Mouse (Mus musculus) forebrain, embryonic 10.5 days (tissue): ENCODE measurements around the gene Cog5. TPM values are rescaled to one million over a fixed set of nuclear protein-coding genes. Genes with fewer than 3 reads are reported as not detected.

Experiments used
- DNase-seq: peaks from one replicate; pipeline ENCODE4 v3.0.0-alpha.2; 2017; ENCODE audit warnings: low spot score; ENCODE audit errors: extremely low spot score
- H3K27ac ChIP-seq: fragments of 300-500 bp; sonication (generic); 2 replicates; pipeline ENCODE4 v1.5.1; 2016; ENCODE audit warnings: mild to moderate bottlenecking
- H3K27me3 ChIP-seq: fragments of 300-500 bp; sonication (generic); 2 replicates; pipeline ENCODE4 v1.6.1; 2016; ENCODE audit warnings: mild to moderate bottlenecking; ENCODE audit not compliant: poor library complexity, severe bottlenecking
- H3K36me3 ChIP-seq: fragments of 300-500 bp; sonication (generic); replicated peaks from 2 replicates; pipeline ENCODE4 v1.6.1; 2016; ENCODE audit warnings: mild to moderate bottlenecking, moderate library complexity
- H3K4me1 ChIP-seq: fragments of 300-500 bp; sonication (generic); 2 replicates; pipeline ENCODE4 v1.6.1; 2016
- H3K4me3 ChIP-seq: fragments of 300-500 bp; sonication (generic); 2 replicates; pipeline ENCODE4 v1.5.1; 2016; ENCODE audit warnings: mild to moderate bottlenecking, moderate library complexity
- H3K9me3 ChIP-seq: fragments of 300-500 bp; sonication (generic); 2 replicates; pipeline ENCODE4 v1.6.1; 2016; ENCODE audit warnings: mild to moderate bottlenecking, moderate library complexity
- WGBS: fragments of 180-500 bp; shearing (Covaris S2); methylation state at CpG from one replicate; pipeline ENCODE4 v1.1.7; 2016; 5-methylcytosine and 5-hydroxymethylcytosine counted together
- polyA plus RNA-seq: library from polyadenylated mRNA; unstranded; fragments of >200 nt; fragmentation: Nextera tagmentation; extraction: Ambion mirVana; gene quantifications from 2 replicates; pipeline ENCODE4 v1.2.1, GENCODE M21; 2016

Cog5 gene
- polyA plus RNA-seq, 1 experiment from 2014 or later = 23.9 TPM

- H3K4me3 ChIP-seq = no peak within 1 kb of the TSS
- H3K27ac ChIP-seq = no peak within 1 kb of the TSS
- no peak for DNase-seq
- H3K36me3 ChIP-seq = no peaks in the 10 kb centered on the region
- H3K27me3 ChIP-seq = no peaks in the 10 kb centered on the region
- WGBS = 38% methylated on average over 6 of the region's 6 CpGs
- no peaks in the 10 kb centered on the region for H3K9me3 ChIP-seq
- H3K4me1 ChIP-seq = 0 out of 2 replicates have a peak, but pooled peaks cover 4% of the 10 kb centered on the region
Observed at GRCm38 (mm10) chr12:31713600-31713999, 58.9 kb downstream of the Cog5 start, which contains the start of gene Gpr22. Gpr22 (minus strand) TSS chr12:31713947.

- Histone ChIP-seq H3K27ac (no peak overlapping the region), H3K4me3 (no peak overlapping the region), H3K9me3 (no peaks in the 10 kb centered on the region), H3K36me3 (no peaks in the 10 kb centered on the region), H3K27me3 (no peaks in the 10 kb centered on the region), H3K4me1 (0 out of 2 replicates have a peak, but pooled peaks cover 4% of the 10 kb centered on the region)
- WGBS = 92% methylated on average over 3 of the region's 3 CpGs
- no peak for DNase-seq
Observed at GRCm38 (mm10) chr12:31714070-31714469, 59.4 kb downstream of the Cog5 start.

- no peaks in the 10 kb centered on the region for H3K9me3 ChIP-seq
- H3K4me1 ChIP-seq = peaks cover 9% of the 10 kb centered on the region
- H3K4me3 ChIP-seq = no peak overlapping the region
- 100% methylated on average over 1 of the region's 1 CpGs for WGBS
- no peaks in the 10 kb centered on the region for H3K27me3 ChIP-seq
- no peak overlapping the region for H3K27ac ChIP-seq
- no peak for DNase-seq
- no peaks in the 10 kb centered on the region for H3K36me3 ChIP-seq
Observed at GRCm38 (mm10) chr12:31719586-31720275, 65.1 kb downstream of the Cog5 start.

- Histone ChIP-seq H3K4me3 (no peak overlapping the region), H3K4me1 (peaks cover 13% of the 10 kb centered on the region), H3K36me3 (no peaks in the 10 kb centered on the region), H3K27ac (no peak overlapping the region), H3K27me3 (no peaks in the 10 kb centered on the region), H3K9me3 (no peaks in the 10 kb centered on the region)
- no peak for DNase-seq
- 87% methylated on average over 3 of the region's 3 CpGs for WGBS
Observed at GRCm38 (mm10) chr12:31724576-31724975, 69.9 kb downstream of the Cog5 start.

GRCm38 (mm10) chr12:31725511-31726275, 71.0 kb downstream of the Cog5 start:
- WGBS = 91% methylated on average over 12 of the region's 12 CpGs
- Histone ChIP-seq H3K27me3 (no peaks in the 10 kb centered on the region), H3K36me3 (no peaks in the 10 kb centered on the region), H3K9me3 (no peaks in the 10 kb centered on the region), H3K27ac (no peak overlapping the region), H3K4me3 (no peak overlapping the region), H3K4me1 (peaks cover 10% of the 10 kb centered on the region)
- DNase-seq = no peak

GRCm38 (mm10) chr12:31726707-31727106, 72.0 kb downstream of the Cog5 start:
- WGBS = 48% methylated on average over 1 of the region's 1 CpGs
- no peak for DNase-seq
- Histone ChIP-seq H3K9me3 (no peaks in the 10 kb centered on the region), H3K4me1 (0 out of 2 replicates have a peak, but pooled peaks cover 4% of the 10 kb centered on the region), H3K27ac (no peak overlapping the region), H3K4me3 (no peak overlapping the region), H3K27me3 (no peaks in the 10 kb centered on the region), H3K36me3 (no peaks in the 10 kb centered on the region)

GRCm38 (mm10) chr12:31730126-31730525, 75.5 kb downstream of the Cog5 start:
- H3K9me3 ChIP-seq = no peaks in the 10 kb centered on the region
- no peak overlapping the region for H3K27ac ChIP-seq
- H3K27me3 ChIP-seq = no peaks in the 10 kb centered on the region
- no peak for DNase-seq
- H3K4me3 ChIP-seq = no peak overlapping the region
- H3K4me1 ChIP-seq = 0 out of 2 replicates have a peak, but pooled peaks cover 4% of the 10 kb centered on the region
- no peaks in the 10 kb centered on the region for H3K36me3 ChIP-seq
- 100% methylated on average over 1 of the region's 1 CpGs for WGBS

GRCm38 (mm10) chr12:31734616-31735015, 79.9 kb downstream of the Cog5 start:
- no peak for DNase-seq
- no peak overlapping the region for H3K27ac ChIP-seq
- no peaks in the 10 kb centered on the region for H3K4me1 ChIP-seq
- H3K4me3 ChIP-seq = no peak overlapping the region
- WGBS = 94% methylated on average over 2 of the region's 2 CpGs
- no peaks in the 10 kb centered on the region for H3K36me3 ChIP-seq
- no peaks in the 10 kb centered on the region for H3K27me3 ChIP-seq
- no peaks in the 10 kb centered on the region for H3K9me3 ChIP-seq

- no peak overlapping the region for H3K4me3 ChIP-seq
- peaks cover 5% of the 10 kb centered on the region; the same call in 1 of the 2 replicates for H3K9me3 ChIP-seq
- no peak overlapping the region for H3K27ac ChIP-seq
- no peak for DNase-seq
- H3K4me1 ChIP-seq = no peaks in the 10 kb centered on the region
- 84% methylated on average over 8 of the region's 8 CpGs for WGBS
- no peaks in the 10 kb centered on the region for H3K27me3 ChIP-seq
- H3K36me3 ChIP-seq = no peaks in the 10 kb centered on the region
Observed at GRCm38 (mm10) chr12:31747301-31747700, 92.6 kb downstream of the Cog5 start.

GRCm38 (mm10) chr12:31749846-31750245, 95.2 kb downstream of the Cog5 start:
- no peaks in the 10 kb centered on the region for H3K4me1 ChIP-seq
- H3K27ac ChIP-seq = no peak overlapping the region
- WGBS = 91% methylated on average over 4 of the region's 4 CpGs
- no peak overlapping the region for H3K4me3 ChIP-seq
- DNase-seq = no peak
- no peaks in the 10 kb centered on the region for H3K36me3 ChIP-seq
- H3K9me3 ChIP-seq = no peaks in the 10 kb centered on the region
- H3K27me3 ChIP-seq = no peaks in the 10 kb centered on the region

- H3K36me3 ChIP-seq = no peaks in the 10 kb centered on the region
- no peak overlapping the region for H3K4me3 ChIP-seq
- no peaks in the 10 kb centered on the region for H3K4me1 ChIP-seq
- H3K27me3 ChIP-seq = no peaks in the 10 kb centered on the region
- no peak overlapping the region for H3K27ac ChIP-seq
- WGBS = 76% methylated on average over 2 of the region's 2 CpGs
- no peak for DNase-seq
- no peaks in the 10 kb centered on the region for H3K9me3 ChIP-seq
Observed at GRCm38 (mm10) chr12:31754465-31754864, 99.8 kb downstream of the Cog5 start.

GRCm38 (mm10) chr12:31755885-31756755, 101.5 kb downstream of the Cog5 start:
- H3K27me3 ChIP-seq = no peaks in the 10 kb centered on the region
- 71% methylated on average over 2 of the region's 2 CpGs for whole genome bisulfite sequencing
- H3K27ac ChIP-seq = no peak overlapping the region
- H3K36me3 ChIP-seq = no peaks in the 10 kb centered on the region
- H3K9me3 ChIP-seq = no peaks in the 10 kb centered on the region
- H3K4me1 ChIP-seq = no peaks in the 10 kb centered on the region
- H3K4me3 ChIP-seq = no peak overlapping the region
- no peak for DNase-seq
